Mouse (Mus musculus) cerebellum, adult 2 months (tissue): Measurements from ENCODE around the gene Entpd8. TPM values are rescaled to one million over a fixed set of nuclear protein-coding genes. Genes with fewer than 3 reads are reported as not detected.

Experiments
- DNase-seq, 2 experiments: peaks; one replicate each; pipeline ENCODE4 v3.0.0; 2021
- H3K27ac ChIP-seq: fragments of 200-500 bp; 2 replicates; pipeline ENCODE4 v1.5.1; 2012; ENCODE audit warnings: low read length, control low read depth, inconsistent platforms; ENCODE audit not compliant: insufficient read depth
- H3K27me3 ChIP-seq: fragments of 200-500 bp; 2 replicates; pipeline ENCODE4 v1.6.1; 2012; ENCODE audit warnings: inconsistent platforms, mild to moderate bottlenecking, low read length, moderate library complexity; ENCODE audit not compliant: control insufficient read depth, insufficient read depth
- H3K4me1 ChIP-seq: fragments of 200-500 bp; 2 replicates; pipeline ENCODE4 v1.6.1; 2011; ENCODE audit warnings: low read length; ENCODE audit not compliant: control insufficient read depth, insufficient read depth
- H3K4me3 ChIP-seq: fragments of 200-500 bp; replicated peaks from 2 replicates; pipeline ENCODE3; 2011; ENCODE audit warnings: mild to moderate bottlenecking, low read depth, low read length, control low read depth; ENCODE audit not compliant: insufficient read depth
- CTCF ChIP-seq: fragments of 200-500 bp; IDR thresholded peaks from 2 replicates; pipeline ENCODE4 v1.5.1; 2011; ENCODE audit warnings: low read depth, mild to moderate bottlenecking, control low read depth, low read length, moderate library complexity, borderline replicate concordance; ENCODE audit not compliant: insufficient read depth
- POLR2A ChIP-seq: fragments of 200-500 bp; IDR thresholded peaks from 2 replicates; pipeline ENCODE4 v1.6.1; 2011; ENCODE audit warnings: low read length, control low read depth, borderline replicate concordance; ENCODE audit not compliant: insufficient read depth
- WGBS: fragments of 180-500 bp; shearing (Covaris S2); methylation state at CpG from one replicate; pipeline ENCODE4 v1.1.7; 2018; 5-methylcytosine and 5-hydroxymethylcytosine counted together
- polyA plus RNA-seq: library from polyadenylated mRNA; depleted of rRNA; stranded (reverse); fragments of >200 nt; gene quantifications from 2 replicates; pipeline ENCODE4 v1.2.3, GENCODE M21; 2012

Gene Entpd8
- polyA plus RNA-seq, 1 experiment = not detected

- 88% methylated on average over 3 of the region's 3 CpGs for WGBS
- TF ChIP-seq CTCF (no peak), POLR2A (no peak)
- Histone ChIP-seq H3K4me3 (no peak overlapping the region), H3K4me1 (no peaks in the 10 kb centered on the region), H3K27me3 (no peaks in the 10 kb centered on the region), H3K27ac (no peak overlapping the region)
- peak in 1 of 2 experiments; percentile 5 for DNase-seq
These were observed 18.0 kb downstream of the Entpd8 start for GRCm38 (mm10) chr2:25098005-25098615.

- Histone ChIP-seq H3K4me3 (no peak overlapping the region), H3K4me1 (no peaks in the 10 kb centered on the region), H3K27me3 (no peaks in the 10 kb centered on the region), H3K27ac (no peak overlapping the region)
- peak; percentile 33; the same call in 1 of the 2 replicates for TF ChIP-seq CTCF
- TF ChIP-seq POLR2A = no peak
- 29% methylated on average over 5 of the region's 5 CpGs for WGBS
- peak in 1 of 2 experiments; percentile 5 for DNase-seq
These were observed 18.9 kb downstream of the Entpd8 start for GRCm38 (mm10) chr2:25098956-25099355.

GRCm38 (mm10) chr2:25099703-25100102 lies 19.6 kb downstream of the Entpd8 start:
- no peak for DNase-seq
- Histone ChIP-seq H3K27me3 (no peaks in the 10 kb centered on the region; the same call in 1 of the 2 replicates), H3K4me1 (no peaks in the 10 kb centered on the region), H3K4me3 (no peak overlapping the region), H3K27ac (no peak overlapping the region)
- 63% methylated on average over 3 of the region's 3 CpGs for WGBS
- TF ChIP-seq POLR2A (no peak), CTCF (no peak)

GRCm38 (mm10) chr2:25104122-25104521 lies 24.0 kb downstream of the Entpd8 start:
- no peak for TF ChIP-seq POLR2A
- TF ChIP-seq CTCF = no peak
- no peak overlapping the region for H3K4me3 ChIP-seq
- H3K27ac ChIP-seq = no peak overlapping the region
- 56% methylated on average over 2 of the region's 2 CpGs for WGBS
- H3K4me1 ChIP-seq = no peaks in the 10 kb centered on the region
- DNase-seq = no peak
- H3K27me3 ChIP-seq = no peaks in the 10 kb centered on the region; the same call in 1 of the 2 replicates

- Histone ChIP-seq H3K27ac (no peak overlapping the region), H3K4me3 (no peak overlapping the region), H3K4me1 (no peaks in the 10 kb centered on the region), H3K27me3 (no peaks in the 10 kb centered on the region; the same call in 1 of the 2 replicates)
- no peak for DNase-seq
- no peak for TF ChIP-seq POLR2A
- WGBS = 36% methylated on average over 3 of the region's 3 CpGs
These were observed 25.9 kb downstream of the Entpd8 start for GRCm38 (mm10) chr2:25106045-25106444.

- DNase-seq = no peak
- H3K4me3 ChIP-seq = no peak overlapping the region
- no peak for TF ChIP-seq POLR2A
- no peak for TF ChIP-seq CTCF
- H3K27ac ChIP-seq = no peak overlapping the region
- no peaks in the 10 kb centered on the region for H3K4me1 ChIP-seq
- H3K27me3 ChIP-seq = no peaks in the 10 kb centered on the region
These were observed 29.4 kb downstream of the Entpd8 start for GRCm38 (mm10) chr2:25109487-25109886.

- TF ChIP-seq CTCF (no peak), POLR2A (no peak)
- H3K27me3 ChIP-seq = no peaks in the 10 kb centered on the region
- H3K27ac ChIP-seq = no peak overlapping the region
- no peak for DNase-seq
- H3K4me3 ChIP-seq = no peak overlapping the region
- H3K4me1 ChIP-seq = no peaks in the 10 kb centered on the region
These were observed 30.5 kb downstream of the Entpd8 start for GRCm38 (mm10) chr2:25110505-25111183.

GRCm38 (mm10) chr2:25111184-25111791 lies 31.2 kb downstream of the Entpd8 start:
- WGBS = 34% methylated on average over 9 of the region's 9 CpGs
- no peaks in the 10 kb centered on the region for H3K4me1 ChIP-seq
- DNase-seq = no peak
- no peak overlapping the region for H3K4me3 ChIP-seq
- H3K27me3 ChIP-seq = no peaks in the 10 kb centered on the region
- no peak overlapping the region for H3K27ac ChIP-seq
- TF ChIP-seq CTCF (no peak), POLR2A (no peak)
